Mouse (Mus musculus) kidney, postnatal 25 days (tissue): ENCODE results near the gene Vps53.

Experiments used
- DNase-seq, 2 experiments: peaks; one replicate each; pipeline ENCODE4 v3.0.0; 2021; ENCODE audit warnings: mixed read lengths in 2 of 2

The Vps53 gene

DNA sequence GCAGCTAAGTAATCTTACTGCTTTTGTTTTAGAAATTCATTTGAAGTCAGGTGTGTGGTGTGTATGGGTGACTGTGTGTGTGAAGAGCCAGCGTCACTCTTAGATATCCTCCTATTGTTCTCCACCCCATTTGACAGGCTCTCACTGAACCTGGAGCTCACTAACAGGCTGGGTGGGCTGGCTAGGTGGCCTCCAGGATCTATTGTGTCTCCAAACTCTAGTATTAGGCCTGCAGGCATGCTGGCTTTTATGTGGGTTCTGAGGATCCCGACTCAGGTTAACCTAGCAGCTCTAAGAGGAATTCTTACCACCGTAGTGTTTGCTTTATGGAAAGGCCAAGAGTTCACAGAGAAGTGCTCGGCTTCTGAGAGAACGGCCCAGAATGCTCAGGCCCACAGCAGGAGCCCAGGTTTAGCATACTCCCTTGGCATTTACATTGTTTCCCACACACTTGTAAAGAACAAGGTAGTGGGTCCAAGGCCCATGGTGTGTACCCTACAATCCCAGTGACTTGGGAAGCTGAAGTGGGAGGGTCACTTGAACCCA is 128.4 kb downstream of the Vps53 start:
- no peak for DNase-seq

DNA sequence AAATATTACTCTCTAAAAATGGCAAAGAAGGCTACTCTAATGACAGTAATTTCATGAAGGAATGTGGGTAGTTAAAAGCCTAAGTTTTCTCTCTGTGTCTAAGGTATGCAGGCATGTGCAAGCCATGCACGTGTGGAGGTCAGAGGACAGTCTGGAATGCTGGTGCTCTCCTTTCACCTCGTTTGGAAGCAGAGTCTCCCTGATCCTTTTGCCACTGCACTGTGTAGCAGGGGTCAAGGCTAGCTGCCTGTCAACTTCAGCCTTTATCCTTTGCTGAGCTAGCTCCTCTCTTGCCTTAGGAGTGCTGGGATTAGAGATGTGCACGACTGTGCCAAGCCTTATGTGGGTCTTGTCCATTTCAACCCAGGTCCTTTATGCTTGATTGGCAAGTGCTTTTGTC is 128.9 kb downstream of the Vps53 start:
- no peak for DNase-seq

DNA sequence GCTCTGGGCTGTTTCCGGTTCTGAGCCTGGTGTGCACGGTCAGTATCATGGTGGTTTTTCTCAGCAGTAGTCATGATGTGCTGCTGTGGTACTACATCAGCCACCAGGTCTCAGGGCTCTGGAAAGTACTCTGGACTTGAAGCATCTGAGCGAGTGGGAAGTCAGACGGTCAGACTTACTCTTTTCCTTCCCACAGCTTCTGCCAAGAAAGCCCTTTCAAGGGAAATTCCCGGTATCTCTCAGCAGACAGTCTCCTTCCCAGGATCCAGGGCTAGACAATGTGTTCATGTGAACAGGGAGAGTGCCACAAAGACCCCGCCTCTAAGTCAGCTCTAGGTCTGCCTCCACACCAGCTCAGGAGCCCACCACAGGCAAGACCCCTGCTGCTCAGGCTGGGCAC is 134.1 kb downstream of the Vps53 start:
- no peak for DNase-seq

DNA sequence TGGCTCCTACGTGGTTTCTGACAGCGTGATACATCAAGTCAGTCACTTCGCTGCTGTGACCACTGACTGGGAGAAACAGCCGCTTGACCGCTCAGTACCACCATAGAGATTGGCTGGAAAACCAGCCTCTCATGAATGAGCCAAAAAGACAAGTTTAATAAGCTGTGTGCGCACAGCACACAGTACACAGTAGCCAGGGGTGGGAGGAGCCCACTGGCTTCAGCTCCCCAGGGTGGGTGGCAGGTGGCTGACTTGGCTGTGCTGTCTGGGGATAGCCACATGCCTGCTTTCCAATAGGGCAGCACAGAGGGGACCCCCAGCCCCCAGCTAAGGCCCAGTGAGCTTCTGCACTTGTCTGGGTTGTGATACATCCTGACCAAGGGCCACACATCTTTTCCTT is 135.0 kb downstream of the Vps53 start:
- no peak for DNase-seq

DNA sequence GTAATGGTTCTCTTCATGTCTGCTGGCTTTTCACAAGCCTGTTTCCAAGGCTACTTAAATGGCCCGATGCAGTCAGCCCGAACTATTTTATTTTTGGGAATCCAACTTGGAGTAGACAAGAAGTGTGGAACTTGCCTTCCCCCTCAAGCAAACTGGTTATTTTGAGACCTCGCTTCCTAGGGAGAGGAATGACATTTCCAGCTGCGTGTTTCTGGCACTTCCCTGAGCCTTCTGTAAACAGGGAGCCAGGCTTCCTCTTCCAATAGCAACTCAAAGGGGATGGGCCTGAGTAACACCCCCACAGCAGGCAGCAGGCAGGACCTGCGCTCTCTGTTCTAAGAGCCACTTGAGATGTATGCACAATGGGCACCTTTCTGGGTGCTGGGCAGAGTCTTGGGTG is 136.6 kb downstream of the Vps53 start:
- DNase-seq, result peak; percentile 52 to 71

DNA sequence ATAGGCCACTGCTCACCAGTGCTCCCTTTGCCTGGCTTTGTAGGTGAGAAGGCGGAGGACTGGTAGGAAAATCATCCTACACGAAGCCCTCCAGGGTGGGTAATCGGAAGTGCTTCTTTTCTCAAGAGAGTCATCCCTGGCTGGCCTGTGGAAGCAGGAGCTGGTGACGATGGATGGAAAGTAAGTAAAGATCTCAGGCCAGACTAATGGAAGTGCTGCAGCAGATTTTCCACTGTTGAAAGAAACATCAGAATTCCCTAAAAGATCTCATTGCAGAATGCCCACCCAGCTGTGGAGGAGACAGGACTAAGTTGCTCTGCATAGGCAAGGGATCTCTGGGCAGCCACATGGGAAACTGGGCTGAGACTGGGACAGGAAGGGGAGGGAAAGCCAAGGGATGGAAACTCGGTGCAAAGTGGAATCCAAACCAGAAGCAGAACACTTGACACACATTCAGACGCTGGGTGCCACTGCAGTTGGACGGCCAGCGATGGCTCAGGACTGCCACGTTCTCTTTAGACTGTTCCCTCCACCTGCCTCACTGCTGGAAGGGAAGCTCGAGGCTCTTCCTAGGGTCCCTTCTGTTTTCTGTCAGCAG is 137.3 kb downstream of the Vps53 start:
- DNase-seq, result no peak

DNA sequence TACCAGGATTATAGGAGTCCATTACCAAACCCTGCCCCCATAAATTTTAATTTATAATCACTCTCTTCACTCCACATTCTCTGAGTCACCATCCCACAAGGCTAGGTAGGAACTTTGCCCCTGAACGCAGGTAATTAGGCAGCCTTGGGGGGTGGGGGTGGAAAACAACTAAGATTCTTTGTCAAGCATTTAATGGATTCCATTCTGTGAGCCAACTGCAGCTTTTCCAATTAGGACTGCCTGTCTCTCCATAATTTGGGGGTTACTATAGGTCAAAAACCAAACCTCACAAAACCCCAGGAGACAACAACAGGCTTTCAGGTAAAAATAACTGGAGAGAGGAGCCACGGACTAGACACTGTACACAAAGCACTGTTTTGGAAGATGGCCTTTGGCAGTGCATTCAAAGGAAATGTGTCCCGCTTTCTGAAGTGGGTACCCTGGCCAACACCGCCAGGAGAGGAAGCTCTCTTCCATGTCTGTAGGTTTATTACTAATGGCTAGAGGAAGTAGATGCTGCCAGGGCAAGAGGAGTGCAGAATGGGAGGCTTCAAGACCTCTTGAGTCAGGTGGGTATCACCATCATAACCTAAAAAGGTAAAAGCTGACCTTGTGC is 138.6 kb downstream of the Vps53 start:
- no peak for DNase-seq

DNA sequence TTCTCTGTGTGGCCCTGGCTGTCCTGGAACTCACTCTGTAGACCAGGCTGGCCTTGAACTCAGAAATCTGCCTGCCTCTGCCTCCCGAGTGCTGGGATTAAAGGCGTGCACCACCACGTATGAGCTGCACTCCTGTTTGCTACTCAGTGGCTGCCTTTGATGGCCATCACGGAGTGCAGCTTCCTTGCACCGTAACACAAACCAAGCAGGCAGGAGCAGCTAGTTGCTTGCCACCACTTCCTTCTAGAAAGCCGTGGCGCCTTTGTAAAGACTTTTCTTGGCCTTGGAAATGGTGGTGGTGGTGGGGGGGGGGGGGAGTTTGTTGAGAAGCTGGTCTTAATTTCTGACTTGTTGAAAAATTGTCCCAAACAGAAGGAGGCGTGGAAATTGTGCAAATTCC is 139.3 kb downstream of the Vps53 start:
- DNase-seq, result no peak

DNA sequence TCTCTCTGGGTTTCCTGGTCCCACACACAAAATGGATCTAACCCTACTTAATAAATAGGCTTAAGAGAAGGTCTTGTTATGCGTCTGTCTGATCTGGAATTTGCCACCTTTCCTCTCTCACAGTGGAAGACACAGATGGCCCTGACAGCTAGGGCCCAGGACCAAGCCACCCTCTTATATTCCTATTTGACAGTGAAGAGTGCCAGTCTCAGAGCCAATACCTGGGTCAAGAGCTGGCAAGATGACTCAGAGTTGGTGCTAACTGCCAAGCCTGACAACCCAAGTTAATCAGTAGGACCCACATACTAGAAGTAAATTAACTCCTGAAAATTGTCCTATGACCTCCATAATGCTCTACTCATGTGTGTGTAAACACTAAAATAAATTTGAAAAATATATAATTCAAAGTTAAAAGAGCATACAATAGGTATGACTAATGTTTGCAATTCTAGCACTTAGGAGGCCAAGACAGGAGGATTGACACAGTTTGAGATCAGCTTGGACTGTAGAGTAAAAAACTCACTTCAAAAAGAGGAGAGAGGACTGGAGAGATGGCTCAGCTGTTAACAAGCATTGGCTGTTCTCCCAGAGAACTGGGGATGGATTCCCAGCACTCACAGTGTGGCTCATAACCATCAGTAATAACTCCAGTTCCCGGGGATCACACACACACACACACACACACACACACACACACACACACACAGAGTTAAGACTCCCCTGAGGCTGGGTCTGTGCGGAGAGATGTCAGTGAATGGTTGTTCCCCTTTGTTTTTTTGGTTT is 140.0 kb downstream of the Vps53 start:
- no peak for DNase-seq

DNA sequence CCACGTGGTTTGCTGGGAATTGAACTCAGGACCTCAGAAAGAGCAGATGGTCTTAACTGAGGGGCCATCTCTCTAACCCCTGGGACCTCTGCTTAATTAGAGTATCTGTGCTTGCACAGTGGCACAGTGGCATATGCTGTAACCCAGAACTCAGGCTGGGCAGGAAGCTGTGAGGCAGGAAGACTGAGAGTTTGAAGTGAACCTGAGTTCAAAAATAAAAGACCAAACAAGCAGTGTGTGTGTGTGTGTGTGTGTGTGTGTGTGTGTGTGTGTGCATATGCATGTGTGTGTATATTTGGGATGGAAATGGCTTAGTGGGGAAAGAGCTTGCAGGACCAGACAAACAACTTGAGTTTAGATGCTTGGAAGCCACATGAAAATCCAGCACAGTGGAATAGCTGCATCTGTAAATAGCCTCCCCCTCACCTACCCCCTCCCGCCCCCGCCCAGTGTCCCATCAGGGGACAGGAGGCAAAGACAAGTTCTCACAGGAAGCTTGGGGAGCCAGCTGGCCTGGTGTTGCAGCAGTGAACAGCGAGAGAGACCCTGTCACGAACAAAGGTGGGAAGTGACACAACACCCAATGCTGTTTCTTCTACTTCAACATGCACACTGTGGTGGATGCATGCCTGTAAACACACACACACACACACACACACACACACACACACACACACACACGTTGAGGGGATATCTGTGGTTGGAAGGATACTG is 141.7 kb downstream of the Vps53 start:
- peak in 1 of 2 experiments; percentile 61 for DNase-seq

DNA sequence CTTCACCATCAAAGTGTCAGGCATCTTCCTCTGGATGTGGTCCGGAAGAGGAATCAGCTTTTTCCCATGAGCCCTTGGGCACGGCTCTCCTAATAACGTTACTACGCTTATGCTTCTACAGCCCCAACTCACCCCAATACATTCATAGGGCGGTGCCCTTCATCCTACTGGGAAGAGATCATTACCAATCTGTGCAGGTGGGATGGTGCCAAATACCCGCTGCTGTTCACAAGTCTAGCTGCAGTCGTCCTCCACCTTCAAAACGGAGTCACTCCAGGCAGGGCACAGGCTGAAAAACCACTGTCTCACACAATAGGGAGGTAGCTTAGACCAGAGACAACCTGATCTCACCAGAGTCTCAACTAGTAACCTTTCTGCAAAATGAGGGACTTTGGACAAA is 144.3 kb downstream of the Vps53 start:
- no peak for DNase-seq

DNA sequence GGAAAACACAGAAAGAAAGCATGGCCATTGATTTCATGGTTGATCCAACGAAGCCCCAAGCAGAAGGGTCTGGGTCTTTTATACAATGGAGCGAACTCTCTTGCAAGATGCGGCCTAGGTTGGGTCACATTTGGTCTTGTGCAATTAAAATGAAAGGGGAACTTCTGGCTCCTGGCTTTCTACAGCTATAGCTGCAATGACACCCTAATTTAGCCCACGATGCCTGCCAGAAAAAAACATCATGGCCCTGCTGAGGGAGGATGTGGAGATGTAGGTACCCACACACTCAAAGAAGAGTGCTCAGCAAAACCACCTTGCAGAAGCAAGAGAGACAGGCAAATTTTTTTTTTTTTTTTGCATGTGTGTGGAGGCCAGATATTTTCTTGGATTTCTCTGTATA is 145.6 kb downstream of the Vps53 start:
- no peak for DNase-seq

DNA sequence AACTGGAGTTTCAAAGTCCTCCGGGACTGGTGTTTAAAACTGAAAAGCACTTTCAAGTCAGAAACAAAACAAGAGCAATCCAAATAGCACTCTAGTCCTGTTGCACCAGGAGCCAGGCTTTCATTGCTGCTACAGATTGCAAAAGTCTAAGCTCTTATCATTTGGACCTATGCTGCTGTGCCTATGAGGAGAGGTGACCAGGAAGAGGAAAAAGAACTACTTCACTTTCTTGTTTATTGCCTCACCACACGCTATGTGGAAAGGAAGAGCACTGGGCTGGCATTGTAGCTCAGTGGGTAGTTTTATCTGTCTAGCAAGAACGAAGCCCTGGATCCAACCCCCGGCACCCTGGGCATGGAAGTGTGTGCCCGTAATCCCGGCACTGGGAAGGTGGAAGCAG is 146.1 kb downstream of the Vps53 start:
- DNase-seq, result no peak

DNA sequence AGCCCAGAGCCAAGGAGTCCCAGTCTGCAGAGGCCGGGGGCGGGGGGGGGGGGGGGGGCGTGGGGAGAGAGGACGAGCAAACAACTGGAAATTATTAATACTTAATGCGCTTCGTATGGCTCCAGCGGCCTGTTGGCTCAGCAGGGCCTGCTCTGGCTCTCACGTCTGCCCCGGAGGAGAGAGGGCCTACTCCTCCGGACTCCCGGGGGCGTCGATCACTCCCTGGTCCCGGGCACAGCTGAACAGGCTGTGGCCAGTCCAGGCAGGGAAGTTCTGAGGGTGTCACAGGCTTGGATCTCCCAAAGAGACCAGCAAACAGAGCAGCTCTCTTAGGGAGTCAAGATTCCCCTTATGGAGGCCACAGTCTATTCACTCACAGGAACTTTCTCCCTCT is 151.4 kb downstream of the Vps53 start:
- DNase-seq, result peak in 1 of 2 experiments; percentile 56

DNA sequence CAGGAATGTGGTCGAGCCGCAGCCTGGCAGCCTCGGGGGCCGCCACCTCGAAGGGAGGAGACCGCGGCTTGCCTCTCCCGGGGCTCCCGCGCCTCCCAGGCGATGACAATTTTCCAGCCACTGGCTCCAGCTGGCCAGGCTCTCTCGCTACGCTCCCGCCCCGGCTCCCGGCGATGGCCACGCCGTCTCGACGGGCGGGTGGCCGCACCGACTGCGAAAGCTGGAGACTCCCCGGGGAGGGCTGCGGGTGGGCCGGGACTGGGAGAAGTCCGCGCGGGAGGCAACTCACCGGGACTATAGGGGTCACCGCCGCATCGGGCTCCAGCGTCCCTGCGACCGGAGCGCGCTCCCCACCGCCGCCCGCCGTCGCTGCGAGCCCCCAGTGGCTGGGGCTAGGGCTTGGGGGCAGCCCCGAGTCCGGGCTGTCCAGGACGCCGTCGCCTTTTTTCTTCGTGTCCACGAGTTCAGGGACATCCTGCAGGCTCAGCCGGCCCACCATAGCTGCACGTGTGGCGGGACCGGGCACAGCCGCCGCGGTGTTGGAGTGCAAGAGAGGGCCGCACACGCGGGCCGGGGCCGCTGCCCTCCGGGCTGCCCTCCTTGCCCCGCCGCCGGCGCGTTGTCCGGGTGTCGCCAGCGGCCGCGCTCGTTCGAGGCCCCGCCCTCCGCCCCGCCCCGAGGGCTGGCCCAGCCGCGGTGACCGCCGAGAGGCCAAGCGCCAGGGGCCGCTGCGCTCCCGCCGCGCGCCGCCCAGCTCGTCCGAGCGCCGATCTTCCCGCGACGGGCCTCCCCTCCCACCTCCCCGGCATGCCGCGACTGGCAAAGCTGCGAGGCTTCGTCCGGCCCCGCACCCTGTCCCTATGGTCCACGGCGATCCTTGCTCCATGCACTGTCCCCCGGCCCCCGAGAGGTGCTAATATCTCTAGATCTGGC is 152.0 kb downstream of the Vps53 start, which contains the start of gene Rflnb:
Gene Rflnb, minus strand, starts transcription at position 644 of the 933 bp plus-strand sequence.
- peak; percentile 89 to 94 for DNase-seq

DNA sequence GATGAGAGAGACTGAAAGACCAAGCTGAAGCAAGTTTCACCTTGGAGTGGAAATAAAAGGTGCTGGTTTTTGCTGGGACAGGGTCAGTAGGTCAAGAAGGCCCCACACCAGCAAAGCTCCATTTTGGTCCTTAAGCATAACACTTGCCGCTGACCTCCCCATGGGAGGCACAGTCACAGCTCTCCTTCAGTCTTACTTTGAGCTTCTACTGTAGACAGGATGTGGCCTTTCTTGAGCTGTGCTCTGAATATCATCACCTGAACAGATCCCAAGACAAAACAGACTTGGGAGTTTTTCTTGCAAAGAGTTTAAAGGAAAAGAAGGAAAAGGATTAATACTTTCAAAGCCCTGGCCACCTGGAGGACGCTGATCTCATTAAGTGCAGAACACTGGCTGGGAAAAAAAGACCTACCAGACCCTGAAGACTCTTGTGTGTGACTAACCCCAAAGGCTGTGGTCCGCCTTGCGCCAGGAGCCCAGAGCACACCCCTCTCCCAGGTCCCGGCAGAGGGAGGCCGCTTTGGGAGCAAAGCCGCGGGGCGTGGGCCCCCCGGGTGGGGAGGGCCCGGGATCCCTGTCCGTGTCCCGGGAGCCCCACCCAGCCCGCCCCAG is 152.8 kb downstream of the Vps53 start:
- peak in 1 of 2 experiments; percentile 41 for DNase-seq

DNA sequence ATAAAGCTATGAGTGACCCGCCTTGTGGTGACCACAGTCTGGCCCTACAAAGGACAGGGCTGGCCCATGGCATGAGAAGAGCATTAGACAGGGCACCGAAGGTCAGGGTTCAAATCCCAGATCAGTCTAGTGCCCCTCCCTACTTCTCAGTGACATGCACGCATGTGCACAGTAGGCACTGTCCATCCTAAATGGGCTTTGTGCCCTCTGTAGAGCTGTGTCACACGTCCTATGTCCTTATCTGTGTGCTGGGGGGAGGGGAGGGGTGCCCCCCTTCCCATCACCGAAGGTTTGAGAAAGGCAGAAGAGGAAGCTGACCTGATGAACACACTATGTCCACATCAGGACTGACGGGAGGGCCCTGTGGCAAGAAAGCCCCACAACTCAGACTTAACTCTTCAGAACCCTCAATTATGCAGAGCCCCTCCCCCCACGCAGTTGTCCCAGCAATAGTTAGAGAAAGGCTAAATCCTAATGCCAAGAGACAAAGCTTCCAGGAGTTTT is 154.3 kb downstream of the Vps53 start:
- DNase-seq, result no peak

DNA sequence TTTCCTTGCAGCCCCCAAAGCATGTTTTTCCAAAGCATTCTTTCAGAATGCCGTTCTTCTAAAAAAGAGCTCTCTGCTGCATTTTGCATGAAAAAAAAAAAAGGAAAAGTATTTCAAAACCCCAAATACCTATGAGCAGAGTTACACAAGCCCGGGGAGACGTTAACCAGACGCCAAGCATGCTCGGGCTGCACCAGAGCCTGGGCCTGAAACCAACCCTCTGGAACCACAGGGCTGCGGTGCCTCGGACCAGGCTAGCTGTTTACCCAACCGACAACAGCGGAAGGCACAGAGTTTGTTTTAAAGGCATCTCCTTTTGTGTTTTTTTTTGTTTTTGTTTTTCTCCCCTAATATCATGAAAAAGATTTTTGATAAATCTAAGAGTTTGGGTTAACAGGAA is 158.5 kb downstream of the Vps53 start:
- DNase-seq, result no peak

DNA sequence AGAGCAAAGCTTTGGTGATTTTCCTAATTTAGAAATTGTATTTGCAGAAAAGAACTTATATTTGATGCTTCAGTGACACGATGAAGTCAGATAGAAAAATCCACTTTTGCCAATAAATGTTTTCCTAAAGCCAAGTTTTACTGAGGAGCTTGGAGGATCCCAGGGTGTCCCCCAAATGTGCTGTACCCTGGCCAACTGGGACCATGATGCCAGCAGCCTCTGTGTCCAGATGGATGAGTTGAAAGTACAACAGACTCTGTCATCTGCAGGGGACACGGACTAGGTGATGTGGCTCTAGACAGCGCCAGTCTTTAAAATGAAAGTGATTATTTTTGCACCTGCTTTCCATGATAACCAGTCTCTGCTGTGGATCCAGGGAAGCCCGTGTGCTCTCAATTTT is 159.6 kb downstream of the Vps53 start:
- DNase-seq, result no peak

DNA sequence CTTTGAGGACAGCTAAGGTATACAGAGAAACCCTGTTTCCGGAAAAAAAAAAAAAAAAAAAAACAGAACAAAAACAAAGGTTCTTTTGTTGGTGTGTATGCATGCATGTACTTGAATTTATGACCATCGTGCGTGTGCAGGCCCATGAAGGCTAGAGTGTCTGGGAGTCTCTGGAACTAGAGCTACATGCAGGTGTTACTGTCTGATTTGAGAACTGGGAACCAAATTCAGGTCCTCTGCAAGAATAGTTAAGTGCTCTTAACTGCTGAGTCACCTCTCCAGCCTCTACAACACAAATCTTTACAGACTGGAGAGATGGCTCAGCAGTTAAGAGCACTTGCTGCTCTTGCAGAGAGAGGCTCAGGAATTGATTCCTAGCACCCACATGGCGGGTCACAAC is 163.6 kb downstream of the Vps53 start:
- no peak for DNase-seq

DNA sequence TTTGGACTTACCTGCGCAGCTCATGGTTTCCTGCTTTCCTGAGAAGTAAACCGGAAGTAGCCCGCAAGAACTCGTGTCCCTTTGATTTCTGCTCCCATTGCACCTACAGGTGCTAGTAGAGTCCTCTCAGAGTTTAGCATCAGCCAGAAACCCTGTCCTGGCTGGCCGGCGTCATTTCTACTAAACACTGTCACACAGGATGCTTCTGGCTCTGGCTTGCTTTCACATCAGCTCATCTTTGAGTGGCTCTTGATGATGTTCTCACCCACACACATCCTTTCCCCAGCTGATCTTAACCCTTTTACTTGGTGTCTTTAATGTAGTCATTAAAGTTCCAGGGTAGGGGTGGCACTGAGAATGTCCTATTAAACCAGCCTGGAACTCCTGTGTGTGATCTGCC is 164.2 kb downstream of the Vps53 start:
- DNase-seq, result no peak
